Mouse (Mus musculus): Measurements from ENCODE around the gene Pacs2. TPM values are rescaled to one million over a fixed set of nuclear protein-coding genes. Genes with fewer than 3 reads are reported as not detected.
A peak's percentile ranks its signal among the peaks of the same experiment; 100 is the strongest.

Gene Pacs2
- polyA plus RNA-seq, 1 experiment from 2014 or later = 26.8 TPM

- H3K4me3 ChIP-seq (replicated peaks; ENCODE audit: low read length) = no peak overlapping the region
- DNase-seq (ENCODE audit: low spot score) (no peak), ATAC-seq (ENCODE audit: low FRiP score) (no peak)
- no peaks in the 10 kb centered on the region for H3K27me3 ChIP-seq (ENCODE audit: control insufficient read depth, insufficient read depth, low read length)
- no peak overlapping the region for H3K9ac ChIP-seq
- H3K27ac ChIP-seq = no peak overlapping the region
- peaks cover 7% of the 10 kb centered on the region for H3K4me1 ChIP-seq (replicated peaks; ENCODE audit: control insufficient read depth, insufficient read depth, low read length)
- H3K36me3 ChIP-seq (replicated peaks; ENCODE audit: control insufficient read depth, insufficient read depth) = peaks cover 76% of the 10 kb centered on the region
- H3K4me2 ChIP-seq (replicated peaks) = no peak overlapping the region
- over 99% methylated on average over 6 of the region's 6 CpGs for WGBS
- H3K9me3 ChIP-seq (ENCODE audit: control insufficient read depth, low read length) = no peaks in the 10 kb centered on the region
Measured at GRCm38 (mm10) chr12:113069389-113069788, 55.1 kb downstream of the Pacs2 start.

GRCm38 (mm10) chr12:113071321-113071720 is 57.0 kb downstream of the Pacs2 start:
- Histone ChIP-seq H3K27ac (no peak overlapping the region), H3K4me2 (replicated peaks) (no peak overlapping the region), H3K4me3 (replicated peaks; ENCODE audit: low read length) (no peak overlapping the region), H3K9me3 (ENCODE audit: control insufficient read depth, low read length) (no peaks in the 10 kb centered on the region), H3K4me1 (replicated peaks; ENCODE audit: control insufficient read depth, insufficient read depth, low read length) (peaks cover 18% of the 10 kb centered on the region), H3K27me3 (ENCODE audit: control insufficient read depth, insufficient read depth, low read length) (no peaks in the 10 kb centered on the region), H3K36me3 (replicated peaks; ENCODE audit: control insufficient read depth, insufficient read depth) (peaks cover 62% of the 10 kb centered on the region), H3K9ac (no peak overlapping the region)
- 94% methylated on average over 6 of the region's 6 CpGs for WGBS
- no peak for DNase-seq (ENCODE audit: low spot score)
- ATAC-seq (ENCODE audit: low FRiP score) = no peak

GRCm38 (mm10) chr12:113071827-113072226 is 57.5 kb downstream of the Pacs2 start:
- Histone ChIP-seq H3K4me1 (replicated peaks; ENCODE audit: control insufficient read depth, insufficient read depth, low read length) (peaks cover 18% of the 10 kb centered on the region), H3K4me3 (replicated peaks; ENCODE audit: low read length) (no peak overlapping the region), H3K4me2 (replicated peaks) (no peak overlapping the region), H3K27ac (no peak overlapping the region), H3K9ac (no peak overlapping the region), H3K27me3 (ENCODE audit: control insufficient read depth, insufficient read depth, low read length) (no peaks in the 10 kb centered on the region), H3K9me3 (ENCODE audit: control insufficient read depth, low read length) (no peaks in the 10 kb centered on the region), H3K36me3 (replicated peaks; ENCODE audit: control insufficient read depth, insufficient read depth) (peaks cover 60% of the 10 kb centered on the region)
- no peak for DNase-seq (ENCODE audit: low spot score)
- 85% methylated on average over 6 of the region's 6 CpGs for WGBS
- no peak for ATAC-seq (ENCODE audit: low FRiP score)

GRCm38 (mm10) chr12:113073420-113074328 is 59.4 kb downstream of the Pacs2 start:
- H3K9me3 ChIP-seq (ENCODE audit: control insufficient read depth, low read length) = no peaks in the 10 kb centered on the region
- H3K4me2 ChIP-seq (replicated peaks) = peak overlapping the region; percentile 94
- H3K27me3 ChIP-seq (ENCODE audit: control insufficient read depth, insufficient read depth, low read length) = no peaks in the 10 kb centered on the region
- peak overlapping the region; percentile 71 for H3K9ac ChIP-seq
- DNase-seq (ENCODE audit: low spot score) (no peak), ATAC-seq (ENCODE audit: low FRiP score) (peak; percentile 47)
- peaks cover 42% of the 10 kb centered on the region for H3K36me3 ChIP-seq (replicated peaks; ENCODE audit: control insufficient read depth, insufficient read depth)
- peak overlapping the region; percentile 40 for H3K4me3 ChIP-seq (replicated peaks; ENCODE audit: low read length)
- peak overlapping the region; percentile 94 for H3K27ac ChIP-seq
- peaks cover 18% of the 10 kb centered on the region for H3K4me1 ChIP-seq (replicated peaks; ENCODE audit: control insufficient read depth, insufficient read depth, low read length)
- WGBS = 10% methylated on average over 15 of the region's 15 CpGs

GRCm38 (mm10) chr12:113074329-113075062 is 60.2 kb downstream of the Pacs2 start, which contains the start of gene Tex22:
TSS of gene Tex22 (plus strand) at chr12:113074502.
- ATAC-seq (ENCODE audit: low FRiP score) (peak; percentile 93), DNase-seq (ENCODE audit: low spot score) (peak; percentile 87)
- H3K27me3 ChIP-seq (ENCODE audit: control insufficient read depth, insufficient read depth, low read length) = no peaks in the 10 kb centered on the region
- peak within 1 kb of the TSS; percentile 94 for H3K4me2 ChIP-seq (replicated peaks)
- H3K9ac ChIP-seq = peak within 1 kb of the TSS; percentile 71
- peaks cover 18% of the 10 kb centered on the region for H3K4me1 ChIP-seq (replicated peaks; ENCODE audit: control insufficient read depth, insufficient read depth, low read length)
- H3K27ac ChIP-seq = peak within 1 kb of the TSS; percentile 94
- H3K36me3 ChIP-seq (replicated peaks; ENCODE audit: control insufficient read depth, insufficient read depth) = peaks cover 34% of the 10 kb centered on the region
- peak within 1 kb of the TSS; percentile 40 for H3K4me3 ChIP-seq (replicated peaks; ENCODE audit: low read length)
- no peaks in the 10 kb centered on the region for H3K9me3 ChIP-seq (ENCODE audit: control insufficient read depth, low read length)
- 3% methylated on average over 32 of the region's 32 CpGs for WGBS

- peak; percentile 79 for ATAC-seq (ENCODE audit: low FRiP score)
- peaks cover 18% of the 10 kb centered on the region for H3K4me1 ChIP-seq (replicated peaks; ENCODE audit: control insufficient read depth, insufficient read depth, low read length)
- H3K4me3 ChIP-seq (replicated peaks; ENCODE audit: low read length) = peak overlapping the region; percentile 40
- H3K27ac ChIP-seq = peak overlapping the region; percentile 94
- peak overlapping the region; percentile 71 for H3K9ac ChIP-seq
- WGBS = 3% methylated on average over 10 of the region's 10 CpGs
- H3K9me3 ChIP-seq (ENCODE audit: control insufficient read depth, low read length) = no peaks in the 10 kb centered on the region
- peaks cover 28% of the 10 kb centered on the region for H3K36me3 ChIP-seq (replicated peaks; ENCODE audit: control insufficient read depth, insufficient read depth)
- no peaks in the 10 kb centered on the region for H3K27me3 ChIP-seq (ENCODE audit: control insufficient read depth, insufficient read depth, low read length)
- peak overlapping the region; percentile 94 for H3K4me2 ChIP-seq (replicated peaks)
- DNase-seq (ENCODE audit: low spot score) = peak; percentile 85
Measured at GRCm38 (mm10) chr12:113075063-113075454, 60.8 kb downstream of the Pacs2 start.

GRCm38 (mm10) chr12:113075486-113075885 is 61.2 kb downstream of the Pacs2 start:
- Histone ChIP-seq H3K27me3 (ENCODE audit: control insufficient read depth, insufficient read depth, low read length) (no peaks in the 10 kb centered on the region), H3K9ac (peak overlapping the region; percentile 71; the same call in 1 of the 2 replicates), H3K4me2 (replicated peaks) (peak overlapping the region; percentile 94), H3K9me3 (ENCODE audit: control insufficient read depth, low read length) (no peaks in the 10 kb centered on the region), H3K4me3 (replicated peaks; ENCODE audit: low read length) (peak overlapping the region; percentile 40; the same call in 1 of the 2 replicates), H3K36me3 (replicated peaks; ENCODE audit: control insufficient read depth, insufficient read depth) (peaks cover 24% of the 10 kb centered on the region), H3K27ac (0 out of 2 replicates have a peak overlapping the region, but pooled peaks have one; percentile 35), H3K4me1 (replicated peaks; ENCODE audit: control insufficient read depth, insufficient read depth, low read length) (peaks cover 18% of the 10 kb centered on the region)
- ATAC-seq (ENCODE audit: low FRiP score) (peak; percentile 5; the same call in 1 of the 2 replicates), DNase-seq (ENCODE audit: low spot score) (no peak)
- 64% methylated on average over 6 of the region's 6 CpGs for WGBS

GRCm38 (mm10) chr12:113087276-113087675 is 73.0 kb downstream of the Pacs2 start:
- H3K4me2 ChIP-seq (replicated peaks) = no peak overlapping the region
- no peaks in the 10 kb centered on the region for H3K36me3 ChIP-seq (replicated peaks; ENCODE audit: control insufficient read depth, insufficient read depth)
- DNase-seq (ENCODE audit: low spot score) = no peak
- H3K9ac ChIP-seq = no peak overlapping the region
- H3K4me3 ChIP-seq (replicated peaks; ENCODE audit: low read length) = no peak overlapping the region
- no peaks in the 10 kb centered on the region for H3K4me1 ChIP-seq (replicated peaks; ENCODE audit: control insufficient read depth, insufficient read depth, low read length)
- H3K27ac ChIP-seq = no peak overlapping the region
- H3K9me3 ChIP-seq (ENCODE audit: control insufficient read depth, low read length) = no peaks in the 10 kb centered on the region
- ATAC-seq (ENCODE audit: low FRiP score) = no peak
- no peaks in the 10 kb centered on the region for H3K27me3 ChIP-seq (ENCODE audit: control insufficient read depth, insufficient read depth, low read length)
- 86% methylated on average over 3 of the region's 3 CpGs for WGBS

- H3K4me2 ChIP-seq (replicated peaks) = no peak overlapping the region
- no peak overlapping the region for H3K27ac ChIP-seq
- DNase-seq (ENCODE audit: low spot score) = no peak
- no peaks in the 10 kb centered on the region for H3K36me3 ChIP-seq (replicated peaks; ENCODE audit: control insufficient read depth, insufficient read depth)
- no peaks in the 10 kb centered on the region for H3K4me1 ChIP-seq (replicated peaks; ENCODE audit: control insufficient read depth, insufficient read depth, low read length)
- WGBS = 38% methylated on average over 4 of the region's 4 CpGs
- H3K27me3 ChIP-seq (ENCODE audit: control insufficient read depth, insufficient read depth, low read length) = no peaks in the 10 kb centered on the region
- ATAC-seq (ENCODE audit: low FRiP score) = no peak
- no peak overlapping the region for H3K9ac ChIP-seq
- H3K4me3 ChIP-seq (replicated peaks; ENCODE audit: low read length) = no peak overlapping the region
- H3K9me3 ChIP-seq (ENCODE audit: control insufficient read depth, low read length) = no peaks in the 10 kb centered on the region
Measured at GRCm38 (mm10) chr12:113088026-113088425, 73.7 kb downstream of the Pacs2 start.

Measured in hindbrain, embryonic 14.5 days (tissue).